Mouse (Mus musculus) kidney, postnatal 0 days (tissue): ENCODE results near the gene Cbr3. TPM values are rescaled to one million over a fixed set of nuclear protein-coding genes. Genes with fewer than 3 reads are reported as not detected.
A peak's percentile ranks its signal among the peaks of the same experiment; 100 is the strongest.
"Not testable (repeated sequence)": the region's sequence is repeated elsewhere in the genome, so short reads cannot be mapped to it uniquely, and the experiment has no call there.

ENCODE experiments used
- ATAC-seq: fragments of 200-750 bp; cut with Nextera tagmentation; replicated peaks from 2 replicates; pipeline ENCODE4 v1.8.0; 2017; ENCODE audit warnings: low read depth, moderate number of reproducible peaks, moderate TSS enrichment, moderate library complexity; ENCODE audit not compliant: low FRiP score
- DNase-seq: peaks from one replicate; pipeline ENCODE4 v3.0.0-alpha.2; 2016; ENCODE audit warnings: low spot score
- H3K27ac ChIP-seq: fragments of 300-500 bp; sonication (generic); 2 replicates; pipeline ENCODE4 v1.5.1; 2014; ENCODE audit warnings: mild to moderate bottlenecking
- H3K27me3 ChIP-seq: fragments of 300-500 bp; sonication (generic); 2 replicates; pipeline ENCODE4 v1.6.1; 2014; ENCODE audit warnings: low read length, mixed read lengths; ENCODE audit not compliant: insufficient read depth
- H3K36me3 ChIP-seq: fragments of 300-500 bp; sonication (generic); 2 replicates; pipeline ENCODE4 v1.6.1; 2014; ENCODE audit warnings: low read length, mixed read lengths; ENCODE audit not compliant: insufficient read depth
- H3K4me1 ChIP-seq: fragments of 300-500 bp; sonication (generic); replicated peaks from 2 replicates; pipeline ENCODE4 v1.6.1; 2014; ENCODE audit warnings: antibody characterized with exemption, low read length, mixed read lengths; ENCODE audit not compliant: insufficient read depth
- H3K4me2 ChIP-seq: fragments of 300-500 bp; sonication (generic); 2 replicates; pipeline ENCODE4 v1.6.1; 2014; ENCODE audit warnings: mild to moderate bottlenecking, low read length, moderate library complexity, mixed read lengths
- H3K4me3 ChIP-seq: fragments of 300-500 bp; sonication (generic); replicated peaks from 2 replicates; pipeline ENCODE4 v1.5.1; 2014; ENCODE audit warnings: low read depth, low read length
- H3K9ac ChIP-seq: fragments of 300-500 bp; sonication (generic); 2 replicates; pipeline ENCODE4 v1.6.1; 2014; ENCODE audit warnings: low read depth, low read length
- H3K9me3 ChIP-seq: fragments of 300-500 bp; sonication (generic); replicated peaks from 2 replicates; pipeline ENCODE4 v1.6.1; 2016; ENCODE audit warnings: low read length, inconsistent platforms, mixed read lengths
- CTCF ChIP-seq: IDR thresholded peaks from 2 replicates; pipeline ENCODE4 v1.5.1; 2016; ENCODE audit warnings: antibody characterized with exemption, low read depth, mild to moderate bottlenecking, moderate library complexity
- WGBS: fragments of 180-500 bp; shearing (Covaris S2); extraction: QIAGEN DNeasy Blood & Tissue Kit; methylation state at CpG from one replicate; pipeline ENCODE4 v1.1.7; 2014; 5-methylcytosine and 5-hydroxymethylcytosine counted together
- polyA plus RNA-seq: library from polyadenylated mRNA; unstranded; fragments of >200 nt; fragmentation: Nextera tagmentation; extraction: Ambion mirVana; gene quantifications from 2 replicates; pipeline ENCODE4 v1.2.1, GENCODE M21; 2015

Cbr3 gene
- polyA plus RNA-seq, 1 experiment from 2014 or later, result 9.6 TPM

DNA sequence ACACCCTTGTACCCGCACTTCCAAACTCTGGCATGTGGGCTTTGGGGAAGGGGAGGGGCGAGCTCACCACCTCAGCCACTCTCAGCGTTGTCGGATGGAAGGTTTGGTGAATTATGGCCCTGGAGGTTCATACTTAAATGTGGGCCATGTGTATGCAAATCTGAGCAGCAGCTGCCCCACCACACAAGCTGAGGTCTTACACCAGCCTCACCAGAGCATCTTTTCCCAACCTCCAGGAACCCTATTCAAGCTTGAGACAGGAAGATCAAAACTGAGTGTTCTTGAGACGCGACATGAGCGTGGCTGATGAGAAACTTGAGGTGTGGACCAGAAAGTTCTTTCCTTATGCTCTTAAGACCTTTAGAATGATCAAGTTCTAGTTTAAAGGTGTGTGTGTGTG is 1.4 kb downstream of the Cbr3 start:
- Histone ChIP-seq H3K4me1 (peaks cover 8% of the 10 kb centered on the region), H3K4me2 (peak overlapping the region; percentile 89; the same call in 1 of the 2 replicates), H3K9me3 (no peaks in the 10 kb centered on the region), H3K4me3 (peak overlapping the region; percentile 50; the same call in 1 of the 2 replicates), H3K9ac (no peak overlapping the region), H3K36me3 (no peaks in the 10 kb centered on the region), H3K27ac (no peak overlapping the region), H3K27me3 (peaks cover 15% of the 10 kb centered on the region; the same call in 1 of the 2 replicates)
- no peak for DNase-seq
- 39% methylated on average over 7 of the region's 7 CpGs for WGBS
- no peak for ATAC-seq
- no peak for TF ChIP-seq CTCF

DNA sequence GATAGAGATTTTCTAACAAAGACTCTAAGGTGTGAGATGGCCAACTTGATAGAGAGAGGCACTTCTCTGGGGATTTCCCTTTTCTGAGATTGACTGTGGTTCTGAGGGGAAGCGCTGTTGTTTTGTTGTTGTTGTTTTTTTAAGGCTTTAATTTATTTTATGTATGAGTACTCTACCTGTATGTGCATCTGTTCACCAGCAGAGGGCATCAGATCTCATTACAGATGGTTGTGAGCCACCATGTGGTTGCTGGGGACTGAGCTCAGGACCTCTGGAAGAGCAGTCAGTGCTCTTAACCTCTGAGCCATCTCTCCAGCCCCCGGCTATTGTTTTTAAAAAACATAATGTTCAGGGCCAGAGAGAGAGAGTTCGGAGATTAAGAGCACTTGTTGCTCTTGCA is 2.8 kb downstream of the Cbr3 start:
- not testable (repeated sequence) for H3K4me1 ChIP-seq, H3K36me3 ChIP-seq, H3K4me2 ChIP-seq, H3K27ac ChIP-seq, DNase-seq, H3K9ac ChIP-seq, ATAC-seq, H3K9me3 ChIP-seq, H3K4me3 ChIP-seq
- TF ChIP-seq CTCF, result peak; percentile 52
- H3K27me3 ChIP-seq, result peaks cover 15% of the 10 kb centered on the region; the same call in 1 of the 2 replicates
- WGBS, result 95% methylated on average over 3 of the region's 3 CpGs

DNA sequence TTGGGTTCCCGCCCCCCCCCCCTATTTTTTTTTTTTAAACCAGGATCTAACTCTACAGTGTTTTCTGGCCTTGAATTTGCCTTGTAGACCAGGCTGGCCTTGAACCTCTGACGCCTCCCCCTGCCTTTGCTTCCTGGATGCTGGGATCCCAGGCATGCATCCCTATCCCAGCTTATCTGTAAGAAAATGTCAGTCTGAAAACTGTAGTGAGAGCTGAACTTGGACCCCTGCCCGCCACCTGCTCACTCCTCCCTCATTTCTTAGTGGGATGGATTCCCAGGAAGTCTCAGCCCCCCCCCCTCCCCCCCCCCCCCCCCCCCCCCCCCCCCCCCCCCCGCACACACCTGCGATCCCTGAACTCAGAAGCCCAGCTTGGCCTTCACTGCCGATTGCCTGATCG is 3.4 kb downstream of the Cbr3 start:
- H3K9ac ChIP-seq, result no peak overlapping the region

DNA sequence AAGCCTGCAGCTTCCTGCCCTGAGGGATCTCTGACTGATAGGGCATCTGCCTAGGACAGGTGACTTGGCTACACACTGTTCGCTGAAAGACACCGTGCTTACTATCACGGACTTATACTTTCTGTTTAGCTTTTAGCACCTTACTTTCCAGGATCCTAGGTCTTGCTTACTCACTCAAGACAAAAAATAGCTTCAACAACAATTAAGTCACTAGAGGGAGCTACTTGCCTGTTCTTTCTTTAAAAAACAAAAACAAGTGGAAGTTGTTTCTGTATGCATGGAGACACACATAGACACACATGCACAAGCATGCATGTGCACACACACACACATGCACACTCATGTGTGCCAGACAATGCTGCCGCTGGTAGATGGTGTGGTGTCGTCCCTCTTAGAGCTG is 3.9 kb downstream of the Cbr3 start:
- no peak for ATAC-seq
- DNase-seq, result peak; percentile 86
- TF ChIP-seq CTCF, result peak; percentile 73
- H3K4me3 ChIP-seq, result peak overlapping the region; percentile 17; the same call in 1 of the 2 replicates
- no peaks in the 10 kb centered on the region for H3K36me3 ChIP-seq
- peak overlapping the region; percentile 47; the same call in 1 of the 2 replicates for H3K4me2 ChIP-seq
- H3K27me3 ChIP-seq, result peaks cover 11% of the 10 kb centered on the region; the same call in 1 of the 2 replicates
- no peaks in the 10 kb centered on the region for H3K9me3 ChIP-seq
- no peak overlapping the region for H3K27ac ChIP-seq
- no peak overlapping the region for H3K9ac ChIP-seq
- peaks cover 12% of the 10 kb centered on the region for H3K4me1 ChIP-seq
- WGBS, result 22% methylated on average over 5 of the region's 5 CpGs

More for the DNA sequence above, 3.4 kb downstream of the Cbr3 start:
- DNase-seq, result no peak
- 54% methylated on average over 5 of the region's 7 CpGs for WGBS
- no peaks in the 10 kb centered on the region for H3K36me3 ChIP-seq
- H3K4me1 ChIP-seq, result peaks cover 12% of the 10 kb centered on the region
- TF ChIP-seq CTCF, result no peak
- peak overlapping the region; percentile 47; the same call in 1 of the 2 replicates for H3K4me2 ChIP-seq
- no peak overlapping the region for H3K27ac ChIP-seq
- H3K27me3 ChIP-seq, result peaks cover 15% of the 10 kb centered on the region; the same call in 1 of the 2 replicates
- no peak for ATAC-seq
- no peak overlapping the region for H3K4me3 ChIP-seq
- no peaks in the 10 kb centered on the region for H3K9me3 ChIP-seq

DNA sequence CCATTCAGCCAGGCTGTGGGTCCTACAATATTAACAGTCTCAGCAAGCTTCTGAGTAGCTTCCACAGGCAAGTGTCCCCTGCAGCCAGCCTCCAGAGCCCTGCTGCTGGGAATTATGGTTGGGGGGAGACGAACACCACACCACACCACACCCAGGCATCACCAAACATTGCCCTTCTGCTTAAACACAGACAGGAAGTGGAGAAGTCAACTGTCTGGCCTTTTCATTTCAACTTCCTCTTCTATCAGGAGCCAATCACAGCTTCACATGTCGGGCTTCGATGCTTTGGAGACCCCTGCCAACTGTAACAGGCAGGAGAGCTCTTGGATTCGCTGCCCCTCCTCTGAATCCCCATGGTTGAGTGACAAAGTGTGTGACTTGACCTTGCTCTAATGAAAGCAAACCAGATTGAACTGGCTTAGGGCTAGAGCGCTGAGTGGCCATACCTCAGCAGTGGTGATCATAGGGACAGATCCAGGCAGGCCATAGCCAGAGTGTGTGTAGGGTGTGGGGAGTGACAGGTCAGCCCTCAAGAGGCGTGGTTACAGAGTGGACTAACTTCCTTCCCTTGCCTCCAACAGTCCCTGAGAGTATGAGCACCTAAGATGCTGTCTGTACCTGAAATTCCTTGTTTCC is 8.3 kb downstream of the Cbr3 start:
- DNase-seq, result no peak
- Histone ChIP-seq H3K9ac (0 out of 2 replicates have a peak overlapping the region, but pooled peaks have one; percentile 13), H3K27me3 (no peaks in the 10 kb centered on the region), H3K9me3 (no peaks in the 10 kb centered on the region), H3K27ac (no peak overlapping the region), H3K4me1 (0 out of 2 replicates have a peak, but pooled peaks cover 4% of the 10 kb centered on the region), H3K4me3 (no peak overlapping the region), H3K36me3 (no peaks in the 10 kb centered on the region), H3K4me2 (no peak overlapping the region)
- WGBS, result 62% methylated on average over 6 of the region's 6 CpGs
- no peak for TF ChIP-seq CTCF
- ATAC-seq, result 0 out of 2 replicates have a peak, but pooled peaks have one; percentile 71

DNA sequence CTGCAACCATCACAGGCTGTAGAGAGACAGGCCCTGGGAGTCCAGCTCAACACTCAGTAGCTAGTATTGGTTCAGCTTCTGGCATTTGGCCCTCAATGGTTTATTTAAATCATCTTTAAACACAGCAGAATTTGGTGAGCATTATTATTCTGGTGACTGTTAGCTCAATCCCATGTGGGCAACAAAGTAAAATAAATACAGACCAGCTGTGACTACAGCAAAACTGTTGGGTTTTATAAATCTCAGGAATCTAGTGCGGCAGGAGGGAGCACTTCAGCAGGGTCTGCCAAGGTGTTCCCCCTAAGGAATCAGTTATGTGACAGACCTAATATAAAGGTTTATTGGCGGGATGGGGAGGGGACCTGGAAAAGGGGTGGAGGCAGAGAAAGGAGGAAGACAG is 9.7 kb downstream of the Cbr3 start:
- Histone ChIP-seq H3K4me3 (no peak overlapping the region), H3K4me1 (0 out of 2 replicates have a peak, but pooled peaks cover 4% of the 10 kb centered on the region), H3K4me2 (no peak overlapping the region), H3K27ac (no peak overlapping the region), H3K9me3 (no peaks in the 10 kb centered on the region), H3K27me3 (no peaks in the 10 kb centered on the region), H3K36me3 (no peaks in the 10 kb centered on the region), H3K9ac (no peak overlapping the region)
- DNase-seq (no peak), ATAC-seq (no peak)
- no peak for TF ChIP-seq CTCF
- 72% methylated on average over 2 of the region's 2 CpGs for WGBS

DNA sequence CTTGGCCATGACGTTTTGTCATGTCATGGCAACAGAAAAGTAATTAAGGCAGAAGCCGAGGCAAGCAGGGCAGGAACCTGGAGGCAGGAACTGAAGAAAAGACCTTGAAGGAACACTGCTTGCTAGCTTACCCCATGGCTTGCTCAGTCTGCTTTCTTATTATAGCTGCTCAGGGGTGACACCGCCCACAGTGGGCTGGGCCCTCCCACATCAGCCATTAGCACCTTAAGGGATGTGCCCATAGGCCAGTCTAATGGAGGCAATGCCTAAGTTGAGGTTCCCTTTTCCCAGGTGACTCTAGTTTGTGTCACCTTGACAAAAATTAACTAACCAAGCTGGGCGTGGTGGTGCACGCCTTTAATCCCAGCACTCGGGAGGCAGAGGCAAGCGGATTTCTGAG is 24.1 kb downstream of the Cbr3 start:
- WGBS, result 83% methylated on average over 7 of the region's 7 CpGs
- no peak overlapping the region for H3K4me3 ChIP-seq
- H3K4me1 ChIP-seq, result no peaks in the 10 kb centered on the region
- no peaks in the 10 kb centered on the region for H3K27me3 ChIP-seq
- no peaks in the 10 kb centered on the region for H3K36me3 ChIP-seq
- DNase-seq (no peak), ATAC-seq (no peak)
- H3K9ac ChIP-seq, result no peak overlapping the region
- TF ChIP-seq CTCF, result no peak
- H3K9me3 ChIP-seq, result no peaks in the 10 kb centered on the region
- H3K4me2 ChIP-seq, result no peak overlapping the region
- no peak overlapping the region for H3K27ac ChIP-seq
